Mouse (Mus musculus) liver, adult 2 months (tissue): ENCODE results near the gene Fam222a.

Source experiments
- CTCF ChIP-seq: fragments of 200-500 bp; IDR thresholded peaks from 2 replicates; pipeline ENCODE4 v1.5.1; 2011; ENCODE audit warnings: low read depth, low read length, control low read depth
- POLR2A ChIP-seq: fragments of 200-500 bp; IDR thresholded peaks from 2 replicates; pipeline ENCODE4 v1.6.1; 2011; ENCODE audit warnings: low read length, control low read depth; ENCODE audit not compliant: insufficient read depth; ENCODE audit errors: extremely low read depth

GRCm38 (mm10) chr5:114614863-114615262, 47.0 kb downstream of the Fam222a start:
- TF ChIP-seq POLR2A: no peak
- TF ChIP-seq CTCF: no peak
